Mouse (Mus musculus): ENCODE data around the gene Vmn2r1.

The Vmn2r1 gene

DNA sequence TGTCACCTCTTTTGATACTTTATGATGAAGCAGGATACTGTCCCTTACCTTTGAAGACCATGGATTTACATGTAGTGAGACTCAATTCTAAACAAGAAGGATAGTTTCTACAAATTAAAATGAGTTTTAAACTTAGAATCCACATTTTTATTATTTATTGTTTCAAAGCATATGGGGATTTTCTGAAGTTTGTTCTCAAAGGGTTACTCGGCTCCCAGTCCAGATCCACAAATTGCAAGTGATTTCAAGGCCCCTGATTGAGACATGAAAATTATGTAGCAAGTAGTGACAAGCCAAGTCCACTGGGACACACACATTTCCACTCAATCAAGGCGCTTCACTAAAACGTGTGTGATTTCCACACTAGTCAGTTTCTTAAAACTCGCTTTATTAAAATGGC lies at the start of gene Vmn2r1:
Gene Vmn2r1 (plus strand): TSS at position 301 of the 400 bp plus-strand sequence.
- DNase-seq: no peak

DNA sequence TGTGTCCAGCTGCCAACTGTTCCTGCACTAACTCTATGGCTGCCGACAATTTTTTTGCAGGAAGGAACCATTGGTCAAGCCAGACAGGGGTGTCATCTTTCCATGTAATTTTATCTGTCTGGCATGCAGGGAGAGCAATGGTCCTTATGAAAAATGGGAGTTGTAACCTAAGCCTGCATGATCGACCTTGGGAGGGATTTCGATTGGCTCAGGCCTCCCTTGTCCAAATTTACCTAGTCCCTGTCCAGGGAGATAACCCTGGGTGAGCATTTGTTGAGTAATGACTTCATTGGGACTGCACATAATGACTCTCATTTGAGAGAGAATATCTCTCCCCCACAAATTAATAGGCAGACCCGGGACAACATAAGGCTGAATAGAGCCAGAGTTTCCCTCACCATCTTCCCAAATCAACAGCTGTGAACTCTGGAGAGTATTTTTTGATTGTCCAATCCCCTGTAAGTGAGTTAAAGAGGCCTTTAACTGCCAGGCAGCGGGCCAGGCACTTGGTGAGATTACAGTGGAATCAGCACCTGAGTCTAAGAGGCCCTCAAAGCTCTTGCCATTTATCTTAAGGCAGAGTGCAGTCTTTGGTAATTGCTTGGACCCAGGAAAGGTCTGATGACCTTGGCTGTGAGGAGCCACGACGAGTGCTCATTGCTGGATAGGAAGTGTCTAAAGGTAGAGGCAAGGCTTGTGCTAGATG lies 43.1 kb upstream of the Vmn2r1 start:
- no peak for DNase-seq

DNA sequence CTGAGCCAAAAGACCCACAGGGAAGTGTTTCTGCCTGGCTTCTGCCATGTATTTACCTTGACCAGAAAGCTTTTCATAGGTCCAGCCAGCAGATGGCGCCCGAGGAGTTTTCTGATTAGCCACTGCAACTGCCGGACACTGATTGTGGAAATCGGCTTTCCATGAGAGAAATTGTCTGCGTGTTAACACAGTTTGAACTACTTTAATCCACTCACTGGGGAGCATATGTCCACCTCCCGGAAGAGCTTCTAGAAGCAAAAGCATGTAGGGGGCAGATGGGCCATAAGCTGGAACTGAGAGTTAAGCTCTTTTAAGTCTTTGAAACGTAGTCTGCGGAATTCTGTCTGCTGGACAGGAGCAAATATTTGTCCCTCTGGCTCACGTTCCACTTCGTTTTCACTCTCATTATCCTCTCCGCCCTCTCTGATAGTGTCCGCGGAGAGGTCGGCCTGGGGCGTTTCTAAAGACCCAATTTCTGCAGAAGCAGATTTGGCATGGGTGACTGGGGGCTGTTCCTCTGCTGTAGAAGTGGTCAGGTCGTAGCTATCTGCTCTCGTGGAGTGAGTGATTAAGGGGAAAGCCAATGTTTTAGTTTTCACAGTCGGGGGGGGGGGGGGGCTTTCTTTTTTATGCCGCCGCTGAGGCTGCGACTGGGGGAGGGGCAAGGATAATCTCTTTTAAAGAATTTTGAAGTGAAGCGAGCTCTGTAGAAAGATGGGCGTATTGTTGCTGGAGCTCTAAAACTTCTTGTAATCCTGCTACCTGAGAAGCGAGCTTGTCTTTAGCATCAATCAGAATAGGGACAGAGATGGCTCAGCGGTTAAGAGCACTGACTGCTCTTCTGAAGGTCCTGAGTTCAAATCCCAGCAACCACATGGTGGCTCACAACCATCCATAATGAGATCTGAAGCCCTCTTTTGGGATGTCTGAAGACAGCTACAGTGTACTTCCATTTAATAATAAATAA lies 41.2 kb upstream of the Vmn2r1 start:
- DNase-seq: peak; percentile 33 to 71

DNA sequence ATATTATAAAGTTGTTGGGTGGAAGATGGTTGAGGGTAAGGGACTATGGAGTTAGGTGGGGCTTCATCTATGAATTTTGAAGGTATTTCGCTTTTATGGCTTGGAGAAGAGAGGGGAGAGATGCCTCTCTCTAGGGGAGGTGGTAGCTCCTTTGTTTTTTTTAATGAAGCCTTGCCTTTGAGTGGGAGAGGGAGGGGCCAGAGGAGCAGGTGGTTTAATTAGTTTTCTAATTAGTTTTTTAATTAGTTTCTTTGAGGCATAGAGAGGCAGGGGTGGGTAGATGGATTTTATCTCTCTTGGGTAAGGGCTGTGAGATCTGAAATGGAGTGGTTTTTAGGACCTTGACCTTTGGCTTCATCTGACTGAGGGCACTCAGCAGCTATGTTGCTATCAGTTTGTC lies 31.4 kb downstream of the Vmn2r1 start:
- DNase-seq: no peak

DNA sequence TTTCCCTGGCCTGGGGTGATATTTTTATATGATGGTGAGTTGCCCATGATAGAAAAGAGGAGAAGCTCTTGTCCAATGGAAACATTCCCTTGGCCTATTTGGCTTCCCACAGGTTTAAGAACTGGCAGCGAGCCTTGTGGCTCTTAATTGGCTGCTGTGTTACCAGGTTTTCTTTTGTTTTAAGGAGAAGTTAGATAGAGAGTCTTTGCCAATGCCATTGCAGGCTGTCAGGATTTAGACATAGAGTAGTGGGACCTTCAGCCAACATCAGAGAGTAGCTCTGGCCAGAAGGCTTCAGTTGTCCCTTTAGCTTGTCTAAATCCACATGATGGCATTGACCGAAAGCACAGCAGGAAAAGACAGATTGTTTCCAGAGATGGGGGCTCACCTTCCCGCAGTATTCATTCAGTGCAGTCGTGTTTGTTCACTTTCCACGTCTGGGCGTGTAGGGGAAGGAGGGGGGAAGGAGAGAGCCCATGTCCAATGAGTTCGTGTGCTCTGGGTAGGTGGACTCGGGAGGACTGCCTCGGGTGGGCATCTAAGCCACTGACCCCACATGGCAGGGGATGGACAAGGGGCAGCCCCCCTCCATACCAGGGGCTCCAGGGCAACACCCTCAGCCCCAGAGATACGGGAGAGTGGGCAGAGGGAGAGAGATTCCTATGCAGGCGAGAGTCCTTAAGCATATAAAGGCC lies 32.2 kb downstream of the Vmn2r1 start:
- DNase-seq: no peak

DNA sequence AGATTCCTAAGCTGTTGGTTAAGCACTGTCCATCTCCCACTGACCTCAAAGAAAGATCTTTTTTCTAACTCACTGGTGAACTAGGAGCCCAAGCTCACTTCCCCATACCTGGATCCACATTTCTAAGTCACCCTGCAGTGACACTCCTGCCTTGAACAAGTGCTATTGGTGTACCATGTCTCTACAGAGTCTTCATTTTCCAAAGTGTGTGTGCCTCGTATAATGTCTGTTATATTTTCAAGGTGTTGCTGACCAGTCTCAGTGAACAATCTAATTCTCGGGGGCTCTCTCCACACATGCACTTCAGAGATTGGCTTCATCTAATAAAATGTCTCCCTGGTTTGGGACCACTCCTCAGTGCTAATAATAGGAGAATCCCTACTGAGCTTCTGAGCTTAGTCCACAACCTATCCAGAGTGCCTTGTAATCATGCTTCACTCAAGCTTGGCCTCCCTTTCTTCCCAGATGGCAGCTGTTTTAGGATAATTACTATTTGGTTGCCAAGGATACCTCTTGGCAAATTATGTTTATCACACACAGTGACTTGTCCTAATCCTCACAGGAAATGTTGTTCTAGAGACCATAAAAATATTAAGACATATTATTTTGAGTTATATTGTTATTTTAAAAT lies 60.6 kb downstream of the Vmn2r1 start, which contains the start of gene Vmn2r2:
Gene Vmn2r2 (minus strand): TSS at position 51 of the 631 bp plus-strand sequence.
- no peak for DNase-seq
